Comparison of ENCODE assay signal across 9 mouse cellular contexts in the genomic region with DNA sequence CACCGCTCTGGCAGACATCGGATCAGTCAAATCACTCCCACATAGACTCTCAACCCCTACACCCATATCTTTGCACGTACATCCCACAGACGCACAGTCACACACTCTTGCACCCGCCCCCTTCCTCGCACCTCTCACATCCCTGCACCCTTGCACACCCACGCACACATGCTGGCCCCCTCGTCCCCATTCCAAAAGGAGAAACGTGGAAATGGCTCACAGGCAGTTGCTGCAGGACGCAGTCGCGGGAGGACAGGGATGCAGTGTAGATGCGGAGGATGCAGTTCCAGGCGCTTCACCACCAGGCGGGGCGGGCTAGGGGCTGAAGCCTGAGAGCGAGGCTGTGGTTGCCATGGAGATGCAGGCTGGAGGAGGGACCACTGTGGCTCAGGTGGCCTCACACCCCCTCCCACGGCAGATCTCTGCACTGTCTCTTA. TPM values are rescaled to one million over a fixed set of nuclear protein-coding genes. Genes with fewer than 3 reads are reported as not detected.
DNase-seq lines count a peak whose midpoint lies in the region; ATAC-seq lines count a peak whose summit lies in the region.
"Had no signal": no experiment of that assay in that cellular context is flagged by ENCODE, and none has a peak within 500 bp of the region (broad histone marks: within the 10 kb centered on the region; RNA-seq: fewer than 3 reads in every experiment).

A gene (minus strand): TSS at position 307 of the 437 bp plus-strand sequence.

- H3K9ac ChIP-seq in forebrain, embryonic 11.5 days (ENCODE audit: low read length) = peak within 1 kb of the TSS; percentile 20; the same call in 1 of the 2 replicates
- no peak within 1 kb of the TSS for H3K9ac ChIP-seq in liver, embryonic 11.5 days (ENCODE audit: low read depth, low read length)

- H3K36me3 ChIP-seq in forebrain, embryonic 11.5 days (ENCODE audit: control insufficient read depth, insufficient read depth, low read length) = no peaks in the 10 kb centered on the region
- no peaks in the 10 kb centered on the region for H3K36me3 ChIP-seq in liver, embryonic 11.5 days (ENCODE audit: control insufficient read depth, insufficient read depth, low read length)

- peak within 1 kb of the TSS; percentile 32 for H3K4me3 ChIP-seq in forebrain, embryonic 11.5 days (ENCODE audit: low read depth, low read length)
- H3K4me3 ChIP-seq in liver, embryonic 11.5 days (ENCODE audit: low read depth, low read length) = no peak within 1 kb of the TSS

- intact Hi-C loops in gastrocnemius, postnatal 36 days (cut with DNase I) = no loop called here

- DNase-seq in gastrocnemius, postnatal 10 days = peak; percentile 25
- DNase-seq in gastrocnemius, postnatal 25 days = no peak
- peak; percentile 85 for DNase-seq in brain, embryonic 18.5 days (ENCODE audit: low read depth, low spot score)
- peak; percentile 90 for DNase-seq in forebrain, embryonic 11.5 days (ENCODE audit: low spot score)
- peak; percentile 74 to 82 for DNase-seq in kidney, postnatal 4 days
- DNase-seq in liver, embryonic 11.5 days (ENCODE audit: low spot score) = no peak
- DNase-seq in right cerebral cortex, adult 18-20 months = peak; percentile 95
- no peak for DNase-seq in gastrocnemius, postnatal 36 days

- peaks cover 18% of the 10 kb centered on the region for H3K27me3 ChIP-seq in forebrain, embryonic 11.5 days (ENCODE audit: control insufficient read depth, insufficient read depth, low read length)
- peaks cover 39% of the 10 kb centered on the region for H3K27me3 ChIP-seq in liver, embryonic 11.5 days (replicated peaks; ENCODE audit: control insufficient read depth, insufficient read depth, low read length)

- no peak within 1 kb of the TSS for H3K27ac ChIP-seq in forebrain, embryonic 11.5 days (ENCODE audit: low read depth, low read length)
- H3K27ac ChIP-seq in liver, embryonic 11.5 days (ENCODE audit: low read depth, low read length) = no peak within 1 kb of the TSS

- 4% methylated on average over 18 of the region's 18 CpGs for WGBS in forebrain, embryonic 11.5 days
- WGBS in liver, embryonic 11.5 days = 8% methylated on average over 18 of the region's 18 CpGs

- peak; percentile 67 for ATAC-seq in forebrain, embryonic 11.5 days (replicated peaks; ENCODE audit: low FRiP score)
- ATAC-seq in liver, embryonic 11.5 days (replicated peaks; ENCODE audit: low FRiP score) = 0 out of 2 replicates have a peak, but pooled peaks have one; percentile 28

- no peaks in the 10 kb centered on the region for H3K9me3 ChIP-seq in forebrain, embryonic 11.5 days (ENCODE audit: control insufficient read depth, low read length)
- H3K9me3 ChIP-seq in liver, embryonic 11.5 days (ENCODE audit: control insufficient read depth, low read length) = no peaks in the 10 kb centered on the region

- H3K4me2 ChIP-seq in forebrain, embryonic 11.5 days (ENCODE audit: low read depth, low read length, severe bottlenecking) = peak within 1 kb of the TSS; percentile 71
- no peak within 1 kb of the TSS for H3K4me2 ChIP-seq in liver, embryonic 11.5 days

- H3K4me1 ChIP-seq in forebrain, embryonic 11.5 days (replicated peaks; ENCODE audit: control insufficient read depth, insufficient read depth, low read length) = peaks cover 22% of the 10 kb centered on the region
- 0 out of 2 replicates have a peak, but pooled peaks cover 3% of the 10 kb centered on the region for H3K4me1 ChIP-seq in liver, embryonic 11.5 days (replicated peaks; ENCODE audit: control insufficient read depth, insufficient read depth, low read length)

RNA-seq across cellular contexts. Expression of the gene that starts here (rescaled TPM):
- total RNA-seq in gastrocnemius, postnatal 10 days (2021) = under 1 TPM in 1 of 2 experiments, not detected in 1; 0.36 TPM
- total RNA-seq in gastrocnemius, postnatal 25 days (2021) = not detected
- polyA plus RNA-seq in forebrain, embryonic 11.5 days (2014; fragmentation: Nextera tagmentation; extraction: Ambion mirVana) = 7.2 and 7.9 TPM in 2 replicates
- 0.19 and 0.52 TPM in 2 replicates for polyA plus RNA-seq in liver, embryonic 11.5 days (2014; fragmentation: Nextera tagmentation; extraction: Ambion mirVana)
- under 1 TPM in 1 of 2 experiments, not detected in 1; 0.33 TPM for total RNA-seq in gastrocnemius, postnatal 36 days (2021)
- polyA plus RNA-seq: C2C12 had no signal

Comparison
In these comparisons a context has a peak if more than half of its experiments do, and no peak if none do; other contexts are left out.
1. Peak in DNase-seq in gastrocnemius, postnatal 10 days; RNA of the gene not detected or under 1 TPM.
2. Peak in ATAC-seq in liver, embryonic 11.5 days; RNA of the gene not detected or under 1 TPM.
3. DNase-seq: peak in brain, embryonic 18.5 days (single experiment), forebrain, embryonic 11.5 days (single experiment), kidney, postnatal 4 days (2 of 2) and right cerebral cortex, adult 18-20 months (single experiment); none in gastrocnemius, postnatal 25 days (single experiment), liver, embryonic 11.5 days (single experiment) and gastrocnemius, postnatal 36 days (0 of 2).